Mouse (Mus musculus): ENCODE results near the gene Saa4. TPM values are rescaled to one million over a fixed set of nuclear protein-coding genes. Genes with fewer than 3 reads are reported as not detected.
A peak's percentile ranks its signal among the peaks of the same experiment; 100 is the strongest.
"Not testable (repeated sequence)": the region's sequence is repeated elsewhere in the genome, so short reads cannot be mapped to it uniquely, and the experiment has no call there.

The Saa4 gene
- polyA plus RNA-seq, 1 experiment from 2014 or later = not detected

GRCm38 (mm10) chr7:46712250-46712649, 20.2 kb downstream of the Saa4 start:
- WGBS = 71% methylated on average over 6 of the region's 6 CpGs

GRCm38 (mm10) chr7:46710390-46710844, 22.0 kb downstream of the Saa4 start, which contains the start of gene Saal1:
TSS of gene Saal1 (minus strand) at chr7:46710680.
- WGBS = 0% methylated on average over 38 of the region's 38 CpGs
- ATAC-seq (ENCODE audit: low FRiP score, low read depth) = peak; percentile 96
- H3K4me3 ChIP-seq = peak within 1 kb of the TSS; percentile 95
- no peaks in the 10 kb centered on the region for H3K27me3 ChIP-seq
- no peaks in the 10 kb centered on the region for H3K9me3 ChIP-seq
- H3K27ac ChIP-seq (replicated peaks) = peak within 1 kb of the TSS; percentile 90
- H3K9ac ChIP-seq = peak within 1 kb of the TSS; percentile 92
- H3K36me3 ChIP-seq = peaks cover 12% of the 10 kb centered on the region
- H3K4me2 ChIP-seq = peak within 1 kb of the TSS; percentile 57
- H3K4me1 ChIP-seq (replicated peaks) = peaks cover 9% of the 10 kb centered on the region

More at GRCm38 (mm10) chr7:46712250-46712649, 20.2 kb downstream of the Saa4 start:
- peaks cover 9% of the 10 kb centered on the region for H3K4me1 ChIP-seq (replicated peaks)
- H3K4me3 ChIP-seq = no peak overlapping the region
- no peaks in the 10 kb centered on the region for H3K27me3 ChIP-seq
- H3K36me3 ChIP-seq = no peaks in the 10 kb centered on the region
- H3K9ac ChIP-seq = no peak overlapping the region
- no peak overlapping the region for H3K4me2 ChIP-seq
- no peak for ATAC-seq (ENCODE audit: low FRiP score, low read depth)
- no peaks in the 10 kb centered on the region for H3K9me3 ChIP-seq
- no peak overlapping the region for H3K27ac ChIP-seq (replicated peaks)

- H3K4me2 ChIP-seq = no peak overlapping the region
- no peak for ATAC-seq (ENCODE audit: low FRiP score, low read depth)
- no peaks in the 10 kb centered on the region for H3K4me1 ChIP-seq (replicated peaks)
- H3K27me3 ChIP-seq = no peaks in the 10 kb centered on the region
- H3K9ac ChIP-seq = no peak overlapping the region
- H3K27ac ChIP-seq (replicated peaks) = no peak overlapping the region
- H3K36me3 ChIP-seq = peaks cover 72% of the 10 kb centered on the region
- no peaks in the 10 kb centered on the region for H3K9me3 ChIP-seq
- WGBS = 92% methylated on average over 6 of the region's 6 CpGs
- H3K4me3 ChIP-seq = no peak overlapping the region
Observed at GRCm38 (mm10) chr7:46700521-46701025, 31.8 kb downstream of the Saa4 start.

GRCm38 (mm10) chr7:46696754-46697153, 35.6 kb downstream of the Saa4 start:
- H3K9ac ChIP-seq = no peak overlapping the region
- no peak for ATAC-seq (ENCODE audit: low FRiP score, low read depth)
- no peaks in the 10 kb centered on the region for H3K4me1 ChIP-seq (replicated peaks)
- no peaks in the 10 kb centered on the region for H3K9me3 ChIP-seq
- H3K4me2 ChIP-seq = no peak overlapping the region
- no peak overlapping the region for H3K27ac ChIP-seq (replicated peaks)
- WGBS = 90% methylated on average over 1 of the region's 1 CpGs
- H3K36me3 ChIP-seq = peaks cover 51% of the 10 kb centered on the region
- no peak overlapping the region for H3K4me3 ChIP-seq
- H3K27me3 ChIP-seq = no peaks in the 10 kb centered on the region

GRCm38 (mm10) chr7:46686827-46687226, 45.6 kb downstream of the Saa4 start:
- H3K9ac ChIP-seq = no peak overlapping the region
- WGBS = 91% methylated on average over 5 of the region's 5 CpGs
- H3K9me3 ChIP-seq = no peaks in the 10 kb centered on the region
- no peak overlapping the region for H3K4me3 ChIP-seq
- H3K27me3 ChIP-seq = no peaks in the 10 kb centered on the region
- no peak overlapping the region for H3K4me2 ChIP-seq
- no peak for ATAC-seq (ENCODE audit: low FRiP score, low read depth)
- H3K36me3 ChIP-seq = peaks cover 10% of the 10 kb centered on the region
- H3K27ac ChIP-seq (replicated peaks) = no peak overlapping the region
- no peaks in the 10 kb centered on the region for H3K4me1 ChIP-seq (replicated peaks)

- Histone ChIP-seq H3K36me3 (no peaks in the 10 kb centered on the region), H3K27ac (replicated peaks) (no peak overlapping the region), H3K9me3 (no peaks in the 10 kb centered on the region), H3K9ac (no peak overlapping the region), H3K4me2 (no peak overlapping the region), H3K4me3 (no peak overlapping the region), H3K4me1 (replicated peaks) (0 out of 2 replicates have a peak, but pooled peaks cover 3% of the 10 kb centered on the region), H3K27me3 (no peaks in the 10 kb centered on the region)
- no peak for ATAC-seq (ENCODE audit: low FRiP score, low read depth)
Observed at GRCm38 (mm10) chr7:46680732-46681131, 51.7 kb downstream of the Saa4 start.

GRCm38 (mm10) chr7:46679044-46679443, 53.4 kb downstream of the Saa4 start:
- H3K36me3 ChIP-seq; H3K27me3 ChIP-seq; H3K4me2 ChIP-seq; H3K9ac ChIP-seq; H3K4me3 ChIP-seq; H3K4me1 ChIP-seq (replicated peaks); H3K9me3 ChIP-seq; H3K27ac ChIP-seq (replicated peaks); ATAC-seq (ENCODE audit: low FRiP score, low read depth): not testable (repeated sequence)
- 85% methylated on average over 7 of the region's 7 CpGs for WGBS

GRCm38 (mm10) chr7:46678417-46678816, 54.0 kb downstream of the Saa4 start:
- H3K27ac ChIP-seq (replicated peaks) = no peak overlapping the region
- H3K27me3 ChIP-seq = no peaks in the 10 kb centered on the region
- whole genome bisulfite sequencing = 98% methylated on average over 3 of the region's 3 CpGs
- no peaks in the 10 kb centered on the region for H3K9me3 ChIP-seq
- H3K9ac ChIP-seq = no peak overlapping the region
- no peak for ATAC-seq (ENCODE audit: low FRiP score, low read depth)
- no peak overlapping the region for H3K4me3 ChIP-seq
- 0 out of 2 replicates have a peak, but pooled peaks cover 3% of the 10 kb centered on the region for H3K4me1 ChIP-seq (replicated peaks)
- H3K4me2 ChIP-seq = no peak overlapping the region
- no peaks in the 10 kb centered on the region for H3K36me3 ChIP-seq

Other genes starting within 250 kb of the Saa4 start
- 42.1 and 43.8 TPM in 2 replicates for gene Sergef, start 92.8 kb downstream of the Saa4 start, polyA plus RNA-seq (2015; fragmentation: Nextera tagmentation; extraction: Ambion mirVana)
- gene Tph1, start 60.1 kb downstream of the Saa4 start, polyA plus RNA-seq (2015; fragmentation: Nextera tagmentation; extraction: Ambion mirVana) = 0.39 and 0.46 TPM in 2 replicates
- 16.1 and 16.8 TPM in 2 replicates for gene Saal1, start 21.9 kb downstream of the Saa4 start, polyA plus RNA-seq (2015; fragmentation: Nextera tagmentation; extraction: Ambion mirVana)
- 0.26 and 0.43 TPM in 2 replicates for gene Saa3, start 16.9 kb downstream of the Saa4 start, polyA plus RNA-seq (2015; fragmentation: Nextera tagmentation; extraction: Ambion mirVana)
- gene Saa1, start 10.4 kb upstream of the Saa4 start, polyA plus RNA-seq (2015; fragmentation: Nextera tagmentation; extraction: Ambion mirVana) = not detected in 2 replicates
- gene Saa2, start 19.2 kb upstream of the Saa4 start, polyA plus RNA-seq (2015; fragmentation: Nextera tagmentation; extraction: Ambion mirVana) = 0.14 TPM in 1 of 2 replicates, not detected in the other
- gene Hps5, start 63.5 kb upstream of the Saa4 start, polyA plus RNA-seq (2015; fragmentation: Nextera tagmentation; extraction: Ambion mirVana) = 13.2 and 14.4 TPM in 2 replicates
- gene Gtf2h1, start 63.5 kb upstream of the Saa4 start, polyA plus RNA-seq (2015; fragmentation: Nextera tagmentation; extraction: Ambion mirVana) = 39.5 and 41.2 TPM in 2 replicates
- 696 and 729 TPM in 2 replicates for gene Ldha, start 108.9 kb upstream of the Saa4 start, polyA plus RNA-seq (2015; fragmentation: Nextera tagmentation; extraction: Ambion mirVana)
- gene Ldhc, start 128.6 kb upstream of the Saa4 start, polyA plus RNA-seq (2015; fragmentation: Nextera tagmentation; extraction: Ambion mirVana) = 0.30 and 0.34 TPM in 2 replicates
- gene Tsg101, start 187.4 kb upstream of the Saa4 start, polyA plus RNA-seq (2015; fragmentation: Nextera tagmentation; extraction: Ambion mirVana) = 326 and 342 TPM in 2 replicates
- gene Uevld, start 225.9 kb upstream of the Saa4 start, polyA plus RNA-seq (2015; fragmentation: Nextera tagmentation; extraction: Ambion mirVana) = 4.5 and 5.6 TPM in 2 replicates

Data from hindbrain, embryonic 15.5 days (tissue).